Mouse (Mus musculus): ENCODE measurements around the gene H2-T24. TPM values are rescaled to one million over a fixed set of nuclear protein-coding genes. Genes with fewer than 3 reads are reported as not detected.
A peak's percentile ranks its signal among the peaks of the same experiment; 100 is the strongest.

Gene H2-T24
- polyA plus RNA-seq, 1 experiment from 2014 or later: 2.9 TPM

DNA sequence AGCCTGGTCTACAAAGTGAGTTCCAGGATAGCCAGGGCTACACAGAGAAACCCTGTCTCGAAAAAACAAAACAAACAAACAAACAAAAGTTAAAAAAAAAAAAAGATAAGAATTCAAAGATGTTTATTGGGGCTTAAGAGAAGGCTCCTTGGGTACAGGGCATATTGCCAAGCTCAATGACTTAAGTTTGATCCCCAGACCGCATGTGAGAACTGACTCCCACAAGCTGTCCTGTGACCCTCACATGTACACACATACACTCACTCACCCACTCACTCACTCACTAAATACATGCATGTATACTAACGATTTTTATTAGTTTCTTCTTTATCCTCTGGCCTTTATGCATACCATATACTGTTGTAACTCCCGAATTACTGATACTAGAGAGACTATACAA lies 20.0 kb downstream of the H2-T24 start:
- no peaks in the 10 kb centered on the region for H3K36me3 ChIP-seq (ENCODE audit: control insufficient read depth, insufficient read depth, low read length)
- no peak for ATAC-seq (replicated peaks; ENCODE audit: insufficient number of reproducible peaks, low FRiP score, low TSS enrichment)
- 86% methylated on average over 4 of the region's 4 CpGs for WGBS (ENCODE audit: insufficient replicate concordance)
- H3K4me3 ChIP-seq (ENCODE audit: low read depth, low read length): no peak overlapping the region
- no peak overlapping the region for H3K4me2 ChIP-seq
- H3K9me3 ChIP-seq (replicated peaks; ENCODE audit: control insufficient read depth, low read length): no peaks in the 10 kb centered on the region
- no peak overlapping the region for H3K9ac ChIP-seq (ENCODE audit: low read depth, low read length)
- no peaks in the 10 kb centered on the region for H3K27me3 ChIP-seq (ENCODE audit: control insufficient read depth, insufficient read depth, low read length)
- no peak overlapping the region for H3K27ac ChIP-seq (ENCODE audit: low read depth, low read length)
- H3K4me1 ChIP-seq (ENCODE audit: control insufficient read depth, insufficient read depth, low read length): peaks cover 3% of the 10 kb centered on the region; the same call in 1 of the 2 replicates

DNA sequence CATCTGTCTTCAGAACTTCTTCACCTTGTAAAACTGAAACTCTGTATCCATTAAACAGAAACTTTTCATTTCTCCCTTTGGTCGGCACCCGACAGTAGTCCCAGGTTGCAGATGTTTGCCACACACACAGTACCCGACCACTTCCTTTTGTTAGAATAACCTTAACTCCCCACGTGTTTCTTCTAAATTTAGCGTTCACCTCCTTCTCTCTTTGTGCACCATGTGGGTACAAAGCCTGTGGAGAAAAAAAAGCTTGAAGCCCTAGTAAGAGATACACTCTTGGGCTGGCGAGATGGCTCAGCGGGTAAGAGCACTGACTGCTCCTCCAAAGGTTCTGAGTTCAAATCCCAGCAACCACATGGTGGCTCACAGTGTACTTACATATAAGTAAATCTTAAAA lies 21.0 kb downstream of the H2-T24 start:
- Histone ChIP-seq H3K27ac (ENCODE audit: low read depth, low read length) (no peak overlapping the region), H3K36me3 (ENCODE audit: control insufficient read depth, insufficient read depth, low read length) (no peaks in the 10 kb centered on the region), H3K4me2 (no peak overlapping the region), H3K27me3 (ENCODE audit: control insufficient read depth, insufficient read depth, low read length) (no peaks in the 10 kb centered on the region), H3K4me1 (ENCODE audit: control insufficient read depth, insufficient read depth, low read length) (peaks cover 3% of the 10 kb centered on the region; the same call in 1 of the 2 replicates), H3K9me3 (replicated peaks; ENCODE audit: control insufficient read depth, low read length) (no peaks in the 10 kb centered on the region), H3K9ac (ENCODE audit: low read depth, low read length) (no peak overlapping the region), H3K4me3 (ENCODE audit: low read depth, low read length) (no peak overlapping the region)
- 80% methylated on average over 7 of the region's 7 CpGs for WGBS (ENCODE audit: insufficient replicate concordance)
- ATAC-seq (replicated peaks; ENCODE audit: insufficient number of reproducible peaks, low FRiP score, low TSS enrichment): no peak

DNA sequence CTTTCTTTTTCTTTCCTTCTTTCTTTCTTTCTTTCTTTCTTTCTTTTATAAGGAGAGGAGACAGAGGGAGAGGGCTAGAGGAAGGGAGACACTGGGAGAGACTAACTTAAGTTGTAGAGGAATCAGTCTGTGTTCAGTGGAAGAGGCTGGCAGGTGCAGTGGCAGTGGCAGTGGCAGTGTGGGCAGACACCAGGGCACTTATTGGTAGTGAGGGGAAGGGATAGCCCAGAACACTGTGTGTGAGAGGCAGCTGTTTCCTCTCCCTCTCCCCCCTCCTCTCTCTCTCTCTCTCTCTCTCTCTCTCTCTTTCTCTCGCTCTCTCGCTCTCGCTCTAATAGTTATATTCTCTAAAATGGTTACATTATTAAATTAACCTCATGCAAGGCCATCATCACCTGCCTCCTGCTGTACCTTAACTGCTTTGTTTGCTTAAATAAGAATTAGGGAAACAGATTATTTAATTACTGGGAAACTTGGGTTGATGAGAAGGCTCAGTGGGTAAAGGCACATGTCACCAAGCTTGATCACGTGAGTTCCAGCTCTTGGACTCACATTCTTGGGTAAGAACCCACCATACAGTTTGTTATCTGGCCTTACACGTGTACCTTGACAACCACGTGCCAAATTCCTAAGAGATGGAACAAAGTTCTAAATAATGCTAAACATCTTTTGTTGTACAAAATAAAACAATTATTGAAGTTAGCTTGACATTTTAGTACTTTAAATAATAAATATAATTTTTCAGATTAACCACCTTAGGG lies 21.6 kb downstream of the H2-T24 start:
- H3K36me3 ChIP-seq (ENCODE audit: control insufficient read depth, insufficient read depth, low read length): no peaks in the 10 kb centered on the region
- peaks cover 3% of the 10 kb centered on the region; the same call in 1 of the 2 replicates for H3K4me1 ChIP-seq (ENCODE audit: control insufficient read depth, insufficient read depth, low read length)
- no peaks in the 10 kb centered on the region for H3K27me3 ChIP-seq (ENCODE audit: control insufficient read depth, insufficient read depth, low read length)
- ATAC-seq (replicated peaks; ENCODE audit: insufficient number of reproducible peaks, low FRiP score, low TSS enrichment): no peak
- 86% methylated on average over 6 of the region's 6 CpGs for WGBS (ENCODE audit: insufficient replicate concordance)
- no peaks in the 10 kb centered on the region for H3K9me3 ChIP-seq (replicated peaks; ENCODE audit: control insufficient read depth, low read length)
- no peak overlapping the region for H3K9ac ChIP-seq (ENCODE audit: low read depth, low read length)
- no peak overlapping the region for H3K4me3 ChIP-seq (ENCODE audit: low read depth, low read length)
- peak overlapping the region; percentile 41 for H3K4me2 ChIP-seq
- no peak overlapping the region for H3K27ac ChIP-seq (ENCODE audit: low read depth, low read length)

DNA sequence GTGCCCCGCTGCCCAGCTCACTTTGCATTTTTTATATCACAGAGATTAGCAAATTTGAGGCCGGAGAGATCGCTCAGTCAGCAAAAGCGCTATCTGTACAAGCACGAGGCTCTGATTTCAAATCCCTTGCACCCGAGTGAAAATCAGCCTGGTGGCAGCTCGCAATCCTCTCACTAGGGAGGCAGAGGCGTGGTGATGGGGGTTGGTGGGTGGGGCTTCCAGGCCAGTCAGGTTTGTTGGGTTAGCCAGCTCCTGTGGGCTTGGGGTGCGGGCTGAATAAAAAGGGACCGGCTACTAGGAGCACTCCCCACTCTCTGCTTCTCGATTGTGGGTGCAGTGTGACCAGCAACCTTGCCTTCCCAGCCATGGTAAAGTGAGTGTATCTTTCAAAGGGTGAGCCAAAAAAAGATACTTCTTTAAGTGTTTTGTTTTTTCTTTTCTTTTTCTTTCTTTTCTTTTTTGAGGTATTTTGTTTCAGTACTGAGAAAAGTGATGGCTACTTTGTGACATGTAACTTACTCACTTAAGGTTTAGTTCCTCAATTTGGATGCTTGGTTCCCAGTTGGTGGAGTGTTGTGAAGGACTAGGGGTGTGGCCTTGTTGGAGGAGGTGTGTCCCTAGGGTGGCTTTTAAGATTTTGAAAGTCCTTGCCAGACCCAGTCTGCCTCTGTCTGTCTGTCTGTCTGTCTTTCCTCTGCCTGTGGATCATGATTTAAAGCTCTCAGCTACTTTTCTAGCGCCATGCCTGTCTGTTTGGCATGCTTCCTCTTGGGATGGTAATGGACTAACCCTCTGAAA lies 22.4 kb downstream of the H2-T24 start:
- Histone ChIP-seq H3K27ac (ENCODE audit: low read depth, low read length) (no peak overlapping the region), H3K4me1 (ENCODE audit: control insufficient read depth, insufficient read depth, low read length) (peaks cover 3% of the 10 kb centered on the region; the same call in 1 of the 2 replicates), H3K36me3 (ENCODE audit: control insufficient read depth, insufficient read depth, low read length) (no peaks in the 10 kb centered on the region), H3K9ac (ENCODE audit: low read depth, low read length) (no peak overlapping the region), H3K4me3 (ENCODE audit: low read depth, low read length) (0 out of 2 replicates have a peak overlapping the region, but pooled peaks have one; percentile 8), H3K27me3 (ENCODE audit: control insufficient read depth, insufficient read depth, low read length) (no peaks in the 10 kb centered on the region), H3K4me2 (peak overlapping the region; percentile 41), H3K9me3 (replicated peaks; ENCODE audit: control insufficient read depth, low read length) (no peaks in the 10 kb centered on the region)
- 66% methylated on average over 12 of the region's 12 CpGs for WGBS (ENCODE audit: insufficient replicate concordance)
- ATAC-seq (replicated peaks; ENCODE audit: insufficient number of reproducible peaks, low FRiP score, low TSS enrichment): no peak

DNA sequence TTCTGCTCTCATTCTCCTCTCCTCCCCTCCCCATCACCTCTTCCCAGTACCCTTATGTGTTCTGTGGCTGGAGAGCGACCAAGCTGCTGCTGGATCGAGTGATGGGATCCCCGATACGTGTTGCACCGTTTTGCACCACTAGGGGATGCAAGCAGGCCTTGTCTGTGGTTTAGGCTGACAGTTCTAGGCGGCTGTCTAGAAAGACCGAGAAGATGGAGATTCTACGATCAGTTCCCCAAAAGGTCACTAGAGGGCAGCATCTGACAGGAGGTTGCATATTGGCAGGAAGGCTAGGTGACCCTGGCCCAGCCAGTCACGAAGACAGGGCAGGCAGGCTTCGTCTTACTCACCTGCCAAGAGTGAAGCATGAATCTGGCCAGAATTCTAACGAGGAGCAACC lies 23.4 kb downstream of the H2-T24 start:
- no peak overlapping the region for H3K27ac ChIP-seq (ENCODE audit: low read depth, low read length)
- peak; percentile 44; the same call in 1 of the 2 replicates for ATAC-seq (replicated peaks; ENCODE audit: insufficient number of reproducible peaks, low FRiP score, low TSS enrichment)
- peaks cover 3% of the 10 kb centered on the region; the same call in 1 of the 2 replicates for H3K4me1 ChIP-seq (ENCODE audit: control insufficient read depth, insufficient read depth, low read length)
- 6% methylated on average over 11 of the region's 11 CpGs for WGBS (ENCODE audit: insufficient replicate concordance)
- H3K27me3 ChIP-seq (ENCODE audit: control insufficient read depth, insufficient read depth, low read length): no peaks in the 10 kb centered on the region
- no peak overlapping the region for H3K9ac ChIP-seq (ENCODE audit: low read depth, low read length)
- no peaks in the 10 kb centered on the region for H3K9me3 ChIP-seq (replicated peaks; ENCODE audit: control insufficient read depth, low read length)
- H3K4me2 ChIP-seq: no peak overlapping the region
- H3K4me3 ChIP-seq (ENCODE audit: low read depth, low read length): no peak overlapping the region
- H3K36me3 ChIP-seq (ENCODE audit: control insufficient read depth, insufficient read depth, low read length): no peaks in the 10 kb centered on the region

DNA sequence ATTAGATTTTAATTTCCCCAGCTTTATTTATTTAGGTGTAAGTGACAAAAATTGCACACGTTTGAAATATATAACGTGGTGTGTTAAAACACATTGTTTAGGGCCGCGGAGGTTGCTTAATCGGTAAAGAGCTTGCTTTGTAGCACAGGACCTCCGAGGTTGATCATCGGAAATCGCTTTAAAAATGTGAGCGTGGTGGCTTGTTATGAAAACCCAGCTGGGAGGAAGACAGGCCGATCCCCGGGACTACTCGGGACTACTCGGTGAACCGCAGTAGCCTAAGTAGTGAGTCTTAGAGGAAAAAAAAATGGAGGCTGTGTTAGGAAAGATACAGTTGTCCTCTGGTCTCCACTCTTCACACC lies 25.5 kb downstream of the H2-T24 start:
- WGBS (ENCODE audit: insufficient replicate concordance): 1% methylated on average over 14 of the region's 14 CpGs
- H3K27ac ChIP-seq (ENCODE audit: low read depth, low read length): no peak overlapping the region
- peaks cover 3% of the 10 kb centered on the region; the same call in 1 of the 2 replicates for H3K4me1 ChIP-seq (ENCODE audit: control insufficient read depth, insufficient read depth, low read length)
- H3K4me3 ChIP-seq (ENCODE audit: low read depth, low read length): peak overlapping the region; percentile 68
- H3K9ac ChIP-seq (ENCODE audit: low read depth, low read length): peak overlapping the region; percentile 73
- H3K27me3 ChIP-seq (ENCODE audit: control insufficient read depth, insufficient read depth, low read length): no peaks in the 10 kb centered on the region
- no peaks in the 10 kb centered on the region for H3K9me3 ChIP-seq (replicated peaks; ENCODE audit: control insufficient read depth, low read length)
- H3K4me2 ChIP-seq: peak overlapping the region; percentile 75
- H3K36me3 ChIP-seq (ENCODE audit: control insufficient read depth, insufficient read depth, low read length): no peaks in the 10 kb centered on the region
- ATAC-seq (replicated peaks; ENCODE audit: insufficient number of reproducible peaks, low FRiP score, low TSS enrichment): no peak

DNA sequence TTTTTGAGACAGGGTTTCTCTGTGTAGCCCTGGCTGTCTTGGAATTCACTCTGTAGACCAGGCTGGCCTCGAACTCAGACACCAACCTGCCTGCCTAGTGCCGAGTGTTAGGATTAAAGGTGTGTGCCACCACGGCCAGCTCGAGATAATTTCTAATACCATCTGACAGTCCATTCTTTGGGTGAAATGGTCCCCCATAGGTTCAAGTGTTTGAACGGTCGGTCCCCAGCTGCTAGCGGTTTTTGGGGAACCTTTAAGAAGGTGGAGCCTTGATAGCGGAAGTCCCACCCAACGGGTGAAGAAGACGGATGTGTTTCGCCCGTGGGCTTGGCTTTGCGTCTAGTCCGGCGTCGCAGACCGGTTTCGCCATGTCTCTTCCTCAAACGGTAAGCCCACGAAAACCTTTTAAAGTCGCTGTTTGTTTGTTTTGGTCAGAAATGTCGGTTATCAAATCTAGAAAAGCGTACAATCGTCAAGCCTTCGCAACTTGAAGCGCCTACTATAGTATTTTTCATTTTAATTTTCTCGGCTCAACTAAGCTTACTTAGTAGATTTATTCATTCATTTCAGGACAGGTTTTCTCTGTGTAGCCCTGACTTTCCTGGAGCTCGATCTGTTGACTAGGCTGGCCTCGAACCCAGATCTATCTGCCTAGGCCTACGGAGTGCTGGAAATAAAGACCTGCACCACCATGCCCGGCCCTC lies 26.0 kb downstream of the H2-T24 start:
- H3K27me3 ChIP-seq (ENCODE audit: control insufficient read depth, insufficient read depth, low read length): no peaks in the 10 kb centered on the region
- no peaks in the 10 kb centered on the region for H3K36me3 ChIP-seq (ENCODE audit: control insufficient read depth, insufficient read depth, low read length)
- peaks cover 3% of the 10 kb centered on the region; the same call in 1 of the 2 replicates for H3K4me1 ChIP-seq (ENCODE audit: control insufficient read depth, insufficient read depth, low read length)
- H3K4me2 ChIP-seq: peak overlapping the region; percentile 75
- H3K9me3 ChIP-seq (replicated peaks; ENCODE audit: control insufficient read depth, low read length): no peaks in the 10 kb centered on the region
- H3K4me3 ChIP-seq (ENCODE audit: low read depth, low read length): peak overlapping the region; percentile 68
- ATAC-seq (replicated peaks; ENCODE audit: insufficient number of reproducible peaks, low FRiP score, low TSS enrichment): peak; percentile 59; the same call in 1 of the 2 replicates
- peak overlapping the region; percentile 22; the same call in 1 of the 2 replicates for H3K27ac ChIP-seq (ENCODE audit: low read depth, low read length)
- peak overlapping the region; percentile 73 for H3K9ac ChIP-seq (ENCODE audit: low read depth, low read length)
- 3% methylated on average over 31 of the region's 31 CpGs for WGBS (ENCODE audit: insufficient replicate concordance)

DNA sequence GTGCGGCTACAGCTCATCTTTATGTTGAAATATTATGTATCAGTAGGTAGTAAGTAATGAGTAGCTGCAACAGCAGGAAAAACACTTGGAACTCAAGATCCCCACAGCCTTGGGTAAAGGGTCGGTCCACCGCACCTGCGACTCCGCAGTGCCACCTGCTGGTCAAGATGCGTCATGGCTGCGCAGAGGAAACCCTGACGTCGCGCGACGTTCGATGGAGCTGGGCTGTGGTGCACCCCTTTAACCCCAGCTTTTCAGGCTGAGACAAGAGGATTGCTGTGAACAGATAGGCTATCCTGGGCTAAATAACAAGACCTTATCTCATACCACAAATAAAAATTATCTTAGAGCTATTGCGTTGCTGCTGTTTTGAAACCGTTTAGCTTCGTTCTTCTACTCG lies 26.7 kb downstream of the H2-T24 start:
- H3K9ac ChIP-seq (ENCODE audit: low read depth, low read length): no peak overlapping the region
- ATAC-seq (replicated peaks; ENCODE audit: insufficient number of reproducible peaks, low FRiP score, low TSS enrichment): peak; percentile 56
- peaks cover 3% of the 10 kb centered on the region; the same call in 1 of the 2 replicates for H3K4me1 ChIP-seq (ENCODE audit: control insufficient read depth, insufficient read depth, low read length)
- WGBS (ENCODE audit: insufficient replicate concordance): 7% methylated on average over 17 of the region's 17 CpGs
- peak overlapping the region; percentile 75 for H3K4me2 ChIP-seq
- no peaks in the 10 kb centered on the region for H3K27me3 ChIP-seq (ENCODE audit: control insufficient read depth, insufficient read depth, low read length)
- H3K36me3 ChIP-seq (ENCODE audit: control insufficient read depth, insufficient read depth, low read length): 0 out of 2 replicates have a peak, but pooled peaks cover 2% of the 10 kb centered on the region
- no peaks in the 10 kb centered on the region for H3K9me3 ChIP-seq (replicated peaks; ENCODE audit: control insufficient read depth, low read length)
- no peak overlapping the region for H3K27ac ChIP-seq (ENCODE audit: low read depth, low read length)
- peak overlapping the region; percentile 68 for H3K4me3 ChIP-seq (ENCODE audit: low read depth, low read length)
